Mouse (Mus musculus) brain, embryonic 14.5 days (tissue): ENCODE results near the gene Tmem30b.

ENCODE experiments used
- CTCF ChIP-seq: fragments of 200-500 bp; IDR thresholded peaks from 2 replicates; pipeline ENCODE4 v1.5.1; 2012; ENCODE audit warnings: inconsistent platforms, mild to moderate bottlenecking, moderate library complexity, borderline replicate concordance; ENCODE audit not compliant: insufficient read depth, insufficient read length; ENCODE audit errors: extremely low read depth
- POLR2A ChIP-seq: fragments of 200-500 bp; IDR thresholded peaks from 2 replicates; pipeline ENCODE4 v1.6.1; 2012; ENCODE audit warnings: mild to moderate bottlenecking, inconsistent platforms, borderline replicate concordance; ENCODE audit not compliant: poor library complexity, insufficient read depth, insufficient read length, severe bottlenecking; ENCODE audit errors: extremely low read depth

DNA sequence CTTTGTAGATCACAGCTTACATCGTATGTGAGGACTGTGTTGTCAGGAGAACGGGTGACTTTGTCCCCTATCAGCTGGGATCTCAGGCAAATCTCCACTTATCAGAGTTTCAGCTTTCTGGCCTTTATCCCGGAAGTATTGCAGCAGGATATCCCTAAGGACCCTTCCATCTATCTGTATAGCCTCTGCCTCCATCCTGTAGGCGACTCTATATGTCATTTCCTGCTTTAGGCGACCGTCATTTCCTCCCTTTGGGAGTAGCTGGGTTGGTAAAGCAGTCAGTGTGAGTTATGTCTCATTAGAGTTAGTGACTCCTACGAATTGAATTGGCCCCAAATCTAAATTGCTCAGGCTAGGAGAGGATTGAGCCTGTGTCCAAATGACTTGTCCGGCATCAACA lies 49.0 kb upstream of the Tmem30b start:
- TF ChIP-seq CTCF = no peak
- TF ChIP-seq POLR2A = no peak
